Mouse (Mus musculus): ENCODE data around the gene Dhx16.
"Not testable (repeated sequence)": the region's sequence is repeated elsewhere in the genome, so short reads cannot be mapped to it uniquely, and the experiment has no call there.

Gene Dhx16

DNA sequence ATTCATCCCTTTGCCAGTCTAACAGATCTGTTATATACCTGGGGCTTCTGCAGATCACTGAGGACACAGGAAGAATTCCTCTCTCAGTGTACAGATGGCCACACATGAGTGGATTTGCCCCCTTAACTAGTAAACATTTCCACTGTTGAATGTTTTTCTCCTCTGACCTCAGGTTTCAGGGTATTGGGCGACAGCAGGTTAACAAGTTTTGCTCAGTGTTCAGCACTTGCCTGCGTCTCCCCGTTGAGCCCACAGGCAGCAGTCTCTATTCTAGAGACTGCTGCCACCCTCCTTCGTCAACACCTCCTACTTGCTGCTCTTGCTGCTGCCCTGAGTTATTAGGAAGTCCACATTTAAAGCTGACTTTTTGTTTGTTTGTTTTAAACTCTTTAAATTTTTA, 42.1 kb downstream of the Dhx16 start:
- peak; percentile 5 for DNase-seq

DNA sequence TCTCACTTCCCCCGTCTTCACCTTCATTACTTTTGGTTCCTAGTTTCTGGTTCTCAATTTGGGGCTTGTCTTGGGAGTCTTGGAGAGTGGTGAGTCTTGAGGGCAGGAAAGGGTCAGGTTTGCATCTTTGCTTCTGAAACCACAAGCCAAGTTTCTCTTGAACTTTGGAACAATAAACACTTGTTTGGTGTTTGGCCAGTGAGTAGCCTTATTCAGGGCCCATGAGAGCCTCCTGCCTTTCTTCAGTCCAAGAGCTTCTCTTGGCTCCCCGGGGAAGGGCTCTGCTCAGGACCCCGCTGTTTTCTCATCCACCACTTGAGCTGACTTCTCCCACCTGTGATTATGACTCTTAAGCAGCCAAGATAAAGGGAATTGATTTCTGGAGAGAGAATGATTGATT, 42.9 kb downstream of the Dhx16 start:
- DNase-seq: peak; percentile 29

DNA sequence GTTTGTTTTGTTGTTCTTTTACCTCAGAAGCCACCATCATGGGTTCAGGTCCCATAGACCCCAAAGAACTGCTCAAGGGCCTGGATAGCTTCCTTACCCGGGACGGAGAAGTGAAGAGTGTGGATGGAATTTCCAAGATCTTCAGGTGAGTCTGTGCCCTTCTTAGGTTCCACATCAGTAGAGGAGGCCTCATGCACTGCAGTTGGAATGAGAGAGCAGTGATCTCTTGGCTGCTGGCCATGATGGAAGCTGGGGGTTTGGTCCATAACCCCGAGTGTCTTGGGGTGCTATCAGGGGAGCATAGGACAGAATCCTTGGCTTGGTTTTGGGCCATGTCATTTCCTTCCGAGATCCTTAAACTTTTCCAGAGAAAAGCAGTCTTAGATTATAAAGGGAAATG, 43.7 kb downstream of the Dhx16 start:
- peak; percentile 31 for DNase-seq

DNA sequence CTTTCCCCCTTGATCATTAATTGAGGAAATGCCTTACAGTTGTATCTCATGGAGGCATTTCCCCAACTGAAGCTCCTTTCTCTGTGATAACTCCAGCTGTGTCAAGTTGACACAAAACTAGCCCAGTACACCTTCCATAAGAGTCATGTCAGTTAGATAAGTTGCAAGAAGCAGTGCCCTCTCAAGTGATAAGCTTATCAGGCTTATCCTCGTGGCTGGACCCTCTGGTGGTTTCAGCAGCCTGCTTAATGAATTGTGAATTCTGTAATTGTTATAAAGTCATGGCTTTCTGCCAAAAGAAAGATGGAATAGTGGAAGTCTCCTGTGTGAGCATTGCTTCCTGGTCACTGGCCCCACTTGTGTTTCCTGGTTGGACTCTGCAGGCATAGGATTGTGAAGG, 47.9 kb downstream of the Dhx16 start:
- DNase-seq: peak; percentile 1

DNA sequence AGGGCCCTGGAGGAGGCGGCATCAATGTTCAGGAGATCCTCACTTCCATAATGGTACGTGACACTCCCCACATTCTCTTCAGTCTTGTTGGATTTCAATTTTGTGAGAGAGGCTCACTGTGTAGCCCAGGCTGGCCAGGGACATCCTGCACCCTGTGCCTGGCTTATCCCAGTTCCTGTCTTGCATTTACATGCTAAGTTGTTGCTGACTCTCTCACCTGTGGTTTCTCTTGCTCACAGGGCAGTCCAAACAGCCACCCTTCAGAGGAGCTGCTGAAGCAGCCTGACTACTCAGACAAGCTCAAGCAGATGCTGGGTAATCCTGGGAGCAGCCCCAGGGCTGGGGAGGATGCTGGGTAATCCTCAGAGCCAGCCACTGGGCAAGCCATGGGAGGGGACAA, 49.9 kb downstream of the Dhx16 start:
- DNase-seq: peak; percentile 1

DNA sequence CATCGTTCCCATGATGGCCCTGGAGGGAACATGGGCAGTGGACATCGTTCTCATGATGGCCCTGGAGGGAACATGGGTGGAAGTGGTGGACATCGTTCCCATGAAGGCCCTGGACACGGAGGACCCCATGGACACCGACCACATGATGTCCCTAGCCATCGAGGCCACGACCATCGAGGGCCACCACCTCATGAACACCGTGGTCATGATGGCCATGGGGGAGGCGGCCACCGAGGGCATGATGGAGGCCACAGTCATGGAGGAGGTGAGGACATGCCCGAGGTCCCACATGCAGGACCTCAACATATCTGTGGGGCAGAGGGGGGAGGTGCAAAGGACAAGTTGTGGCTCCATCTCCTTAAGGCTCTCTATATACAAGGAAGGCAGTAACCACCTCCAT, 51.0 kb downstream of the Dhx16 start:
- peak; percentile 9 for DNase-seq

DNA sequence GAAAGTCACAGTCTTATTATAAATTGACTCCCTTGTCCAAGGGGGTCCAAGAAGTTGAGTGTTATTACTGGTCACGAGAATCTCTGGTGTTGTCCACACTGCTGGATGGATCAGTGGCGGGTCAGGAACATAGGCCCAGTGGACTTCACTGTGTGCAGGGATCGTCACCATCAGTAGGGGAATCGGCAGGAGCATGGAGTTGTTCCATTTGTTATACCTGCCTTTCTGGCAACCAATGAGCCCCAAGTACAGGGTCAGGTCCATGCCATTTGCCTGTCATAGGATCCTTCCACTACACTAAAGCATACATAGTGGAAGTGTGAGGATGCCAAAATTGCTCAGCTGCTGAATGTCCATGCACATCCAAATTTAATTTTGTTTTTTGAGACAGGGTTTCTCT, 53.0 kb downstream of the Dhx16 start:
- DNase-seq: no peak

DNA sequence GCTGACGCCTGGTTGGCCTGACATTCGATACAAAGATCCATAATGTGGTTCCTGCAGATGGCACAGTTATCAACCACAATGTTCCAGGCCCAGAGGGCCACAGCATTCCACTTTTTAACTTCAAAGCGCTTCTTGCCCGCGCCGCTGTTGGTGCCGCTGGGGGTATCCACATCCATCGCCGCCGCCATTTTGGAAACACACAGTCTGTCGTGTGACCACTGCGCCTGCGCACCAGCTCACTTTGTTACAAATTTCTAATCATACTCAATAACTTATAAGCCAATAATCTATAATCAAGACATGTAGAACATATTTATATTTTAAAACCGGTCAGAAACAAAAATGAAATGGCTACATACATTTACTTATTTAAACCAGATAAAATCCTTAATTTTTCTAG, 56.1 kb downstream of the Dhx16 start:
- DNase-seq: not testable (repeated sequence)

DNA sequence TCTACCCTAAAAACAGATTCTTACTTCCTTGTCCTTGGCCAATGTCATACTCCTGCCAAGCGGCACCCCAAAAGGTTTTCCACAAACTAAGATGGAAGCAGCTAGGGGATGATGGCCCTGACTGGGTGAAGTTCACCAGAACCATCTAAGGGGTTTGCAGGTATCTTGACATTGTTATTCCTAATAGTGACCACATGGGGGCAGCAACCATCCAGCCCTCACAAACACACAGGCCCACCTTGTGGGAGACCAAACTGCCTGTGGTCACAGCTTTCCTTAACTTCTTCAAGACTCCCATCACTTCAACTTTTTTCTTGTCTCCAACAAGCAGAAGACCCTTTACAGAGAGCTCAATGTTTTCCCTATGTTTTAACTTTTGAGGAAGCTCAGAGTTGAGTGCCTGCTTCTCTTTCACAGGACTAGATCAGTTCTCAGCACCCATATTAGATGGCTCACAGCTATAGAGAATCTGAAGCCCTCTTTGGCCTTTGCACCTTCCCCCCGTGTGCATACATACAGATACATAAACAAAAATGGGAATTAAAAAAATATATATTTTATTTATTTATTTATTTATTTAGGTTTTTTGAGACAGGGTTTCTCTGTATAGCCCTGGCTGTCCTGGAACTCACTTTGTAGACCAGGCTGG, 58.2 kb downstream of the Dhx16 start:
- peak; percentile 48 for DNase-seq

DNA sequence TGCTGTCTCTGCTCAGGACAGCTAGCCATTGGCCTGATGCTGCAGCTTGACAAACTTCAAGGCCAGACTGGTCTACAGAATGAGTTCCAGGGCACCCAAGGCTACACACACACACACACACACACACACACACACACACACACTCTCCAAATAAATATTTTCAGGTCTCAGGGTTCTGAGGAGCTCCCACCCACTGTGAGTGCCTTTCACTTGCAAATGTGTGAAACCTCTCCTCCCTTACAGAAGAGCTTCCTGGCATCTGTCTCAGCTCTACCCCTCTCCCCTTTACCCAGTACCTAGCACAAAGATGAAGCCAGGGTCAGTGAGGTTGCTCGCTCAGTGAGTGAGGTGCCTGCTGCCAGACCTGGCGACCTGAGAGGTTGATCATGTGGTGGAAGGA, 59.5 kb downstream of the Dhx16 start:
- no peak for DNase-seq

DNA sequence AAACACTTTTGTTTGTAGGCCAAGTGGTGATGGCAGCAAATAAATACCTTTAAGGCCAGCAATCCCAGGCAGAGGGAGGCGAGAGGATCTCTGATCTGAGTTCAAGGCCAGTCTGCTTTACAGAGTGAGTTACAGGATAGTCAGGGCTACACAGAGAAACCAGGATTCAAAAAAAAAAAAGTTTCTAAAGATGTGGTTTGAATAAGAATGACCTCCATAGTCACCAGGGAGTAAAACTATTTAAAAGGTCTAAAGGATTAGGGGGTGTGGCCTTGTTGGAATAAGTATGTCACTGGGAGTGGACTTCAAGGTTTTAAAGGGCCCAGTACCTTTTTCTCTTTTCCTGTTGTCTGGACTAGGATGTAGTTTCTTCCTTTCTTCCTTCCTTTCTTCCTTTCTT, 60.3 kb downstream of the Dhx16 start:
- DNase-seq: no peak
